Mouse (Mus musculus) mesoderm, embryonic 11.5 days (tissue): ENCODE data around the gene Zbtb40.

ENCODE experiments used
- DNase-seq: peaks from one replicate; pipeline ENCODE4 v3.0.0-alpha.2; 2012; ENCODE audit warnings: low read depth, low spot score

The Zbtb40 gene

DNA sequence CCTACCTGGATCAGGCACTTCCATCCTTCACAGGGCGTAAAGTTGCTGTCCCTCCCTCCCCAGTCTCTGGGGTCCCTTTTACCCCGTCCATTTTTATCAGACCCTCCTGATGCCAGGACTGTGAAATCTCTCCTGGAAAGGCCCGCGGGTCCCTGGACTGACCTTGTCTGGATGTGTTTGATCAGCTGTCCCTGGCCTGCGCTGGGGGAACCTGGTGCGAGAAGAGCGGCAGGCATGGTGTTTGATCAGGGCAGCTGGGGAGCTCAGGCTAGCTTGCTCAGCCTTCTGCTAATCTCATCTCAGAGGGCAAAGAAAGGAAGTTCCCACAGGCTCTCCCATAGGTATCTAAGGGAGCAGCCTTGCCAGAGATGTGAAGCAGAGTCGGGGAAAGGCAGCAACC lies 71.4 kb downstream of the Zbtb40 start:
- no peak for DNase-seq

DNA sequence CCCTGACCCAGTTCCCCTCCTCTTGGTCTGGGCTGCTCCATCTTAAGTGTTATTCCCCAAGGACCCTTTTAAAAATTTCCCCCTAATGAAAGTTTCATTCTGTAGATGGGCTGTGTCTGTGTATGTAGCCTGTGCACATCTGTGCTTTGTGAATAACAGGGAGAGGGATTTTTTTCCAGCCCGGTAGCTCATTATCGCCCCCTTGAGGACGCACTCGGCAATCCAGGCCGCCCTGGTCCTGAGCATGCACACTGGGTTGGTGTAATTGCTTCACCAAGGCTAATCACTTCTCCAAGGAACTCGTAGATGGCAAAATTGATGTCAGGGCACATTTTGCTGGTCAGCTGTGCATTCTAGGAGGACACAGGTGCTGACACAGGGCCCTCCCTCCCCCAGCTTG lies 77.7 kb downstream of the Zbtb40 start:
- peak; percentile 72 for DNase-seq

DNA sequence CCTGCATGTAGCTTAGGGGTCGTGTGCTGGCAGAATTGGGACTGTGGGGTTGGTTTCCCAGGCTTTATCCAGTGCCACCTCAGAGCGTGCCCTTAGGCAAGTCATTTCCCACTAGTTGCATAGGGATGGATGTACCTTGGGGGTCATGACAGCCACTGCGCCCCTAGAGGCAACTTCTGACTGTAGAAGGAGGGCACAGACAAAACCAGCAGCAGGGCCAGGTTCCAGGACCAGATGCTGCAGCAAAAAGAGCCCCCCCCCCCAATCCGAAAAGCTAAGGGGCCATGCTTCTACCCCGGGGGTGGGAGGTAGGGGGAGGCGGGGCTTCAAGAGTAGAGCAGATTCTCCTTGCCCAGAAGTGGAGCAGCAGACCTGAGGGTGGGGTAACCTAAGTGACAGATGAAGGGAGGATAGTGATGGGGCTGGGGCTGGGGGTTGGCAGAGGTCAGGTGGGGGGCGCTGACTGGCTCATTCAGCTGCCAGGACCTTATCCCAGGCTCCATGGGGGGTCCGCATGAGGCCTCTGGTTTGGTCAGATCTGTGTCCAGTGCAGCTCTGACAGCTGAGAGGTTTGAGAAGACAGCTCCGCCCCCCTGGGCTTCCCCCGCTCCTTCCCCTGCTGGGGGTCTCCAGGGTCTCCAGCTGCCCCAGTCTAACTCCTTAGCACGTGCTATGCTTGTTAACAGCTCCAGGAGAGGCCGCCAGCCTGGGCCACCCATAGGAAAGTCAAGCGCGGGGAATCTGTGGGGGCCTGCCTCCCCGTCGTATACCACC lies 78.9 kb downstream of the Zbtb40 start:
- no peak for DNase-seq

DNA sequence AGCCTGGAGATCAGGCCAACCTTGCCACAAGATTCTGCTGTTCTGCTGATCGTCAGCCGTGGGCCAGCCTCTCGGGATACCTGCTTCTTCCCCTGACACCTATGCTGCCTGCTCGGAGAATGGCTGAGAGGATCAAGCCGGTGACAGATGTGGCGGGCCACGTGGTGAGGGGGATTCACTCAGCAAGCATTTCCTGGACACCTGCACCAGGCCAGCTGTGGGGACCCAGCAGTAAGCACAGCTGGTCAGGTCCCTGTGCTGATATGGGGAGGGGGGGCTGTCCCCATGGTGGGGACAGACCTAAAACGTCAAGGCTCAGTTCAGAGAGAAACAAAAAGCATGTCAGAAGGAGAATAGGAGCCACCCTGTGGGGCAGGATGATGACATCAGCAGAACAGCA lies 79.5 kb downstream of the Zbtb40 start:
- DNase-seq: no peak

DNA sequence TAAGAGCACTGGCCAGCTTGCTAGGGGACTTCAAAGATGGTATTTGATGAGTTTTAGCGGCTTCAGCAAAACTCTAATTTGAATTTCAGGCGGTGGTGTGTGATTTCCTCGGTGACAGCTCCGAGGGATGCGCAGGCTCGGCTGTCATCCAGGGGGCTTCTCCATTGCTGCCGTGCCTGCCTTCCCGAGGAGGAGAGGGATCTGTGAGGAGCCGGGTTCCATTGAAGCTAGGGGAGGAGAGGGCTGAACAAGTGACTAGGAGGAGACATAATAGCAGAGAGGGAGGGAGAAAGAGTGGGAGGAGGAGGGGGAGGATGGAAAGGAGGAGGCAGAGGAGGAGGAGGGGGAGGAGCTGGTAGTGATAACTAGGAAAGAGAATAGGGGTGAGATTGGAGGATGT lies 81.1 kb downstream of the Zbtb40 start:
- DNase-seq: no peak

DNA sequence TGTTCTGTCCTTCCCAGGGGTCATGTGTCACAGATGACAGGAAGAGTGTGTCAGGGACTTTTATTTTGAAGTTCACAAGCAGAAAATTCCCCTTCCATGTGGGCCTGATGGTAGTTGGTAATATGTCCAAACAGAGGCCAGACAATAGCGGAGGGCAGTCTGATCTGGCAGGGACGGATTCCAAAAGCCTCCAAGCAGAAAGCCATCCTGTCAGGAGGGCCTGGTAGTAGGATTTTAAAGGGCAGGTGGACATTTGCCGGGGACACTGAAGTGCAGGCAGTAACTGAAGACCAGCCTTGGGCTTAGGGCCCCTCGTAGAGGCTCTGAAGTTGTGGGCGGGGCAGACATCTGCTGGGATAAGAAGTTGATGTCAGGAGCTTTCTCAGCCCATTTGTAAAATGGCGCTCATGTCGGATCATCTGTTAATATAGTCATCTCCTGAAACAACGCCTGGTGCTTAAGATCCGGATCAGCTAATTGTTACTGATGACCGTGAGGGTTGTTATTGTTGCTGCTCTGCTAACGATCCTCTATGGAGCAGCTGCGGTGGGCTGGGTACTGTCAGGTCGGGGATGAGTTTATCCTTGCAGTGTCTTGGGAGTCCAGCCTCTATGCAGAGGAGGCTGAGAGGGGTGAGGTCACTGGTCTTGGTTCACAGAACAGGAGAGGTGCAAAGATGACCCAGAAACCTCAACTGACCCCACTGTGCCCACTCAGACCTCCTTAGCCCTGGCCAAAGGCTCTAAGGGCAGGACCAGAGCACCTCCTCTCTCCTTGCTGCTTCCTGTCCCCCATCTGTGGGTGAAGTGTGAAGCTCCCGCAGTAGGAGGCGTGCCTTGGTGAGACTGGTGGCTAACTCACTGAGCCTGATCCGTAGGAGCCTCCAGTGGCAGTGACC lies 81.9 kb downstream of the Zbtb40 start:
- DNase-seq: no peak

DNA sequence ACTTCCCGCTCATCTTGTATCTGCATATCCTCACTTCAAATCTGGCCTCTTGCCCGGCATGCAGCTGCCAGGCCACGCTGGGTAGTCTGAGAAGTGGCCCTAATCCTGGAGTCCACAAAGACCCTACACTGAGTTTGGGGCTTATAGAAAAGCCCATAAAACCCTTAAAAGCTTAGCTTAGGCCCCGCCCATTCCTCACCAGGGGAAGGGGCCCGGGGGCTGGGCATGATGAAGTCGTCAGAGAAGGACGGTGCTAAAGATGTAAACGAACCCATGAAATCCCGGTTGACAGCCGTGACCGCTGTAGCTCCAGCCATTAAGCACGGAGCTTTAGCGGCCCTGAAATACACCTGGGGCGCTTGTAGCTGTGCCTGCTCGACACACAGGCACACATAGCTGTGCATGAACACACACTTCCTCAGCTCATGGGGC lies 83.6 kb downstream of the Zbtb40 start:
- DNase-seq: peak; percentile 36

DNA sequence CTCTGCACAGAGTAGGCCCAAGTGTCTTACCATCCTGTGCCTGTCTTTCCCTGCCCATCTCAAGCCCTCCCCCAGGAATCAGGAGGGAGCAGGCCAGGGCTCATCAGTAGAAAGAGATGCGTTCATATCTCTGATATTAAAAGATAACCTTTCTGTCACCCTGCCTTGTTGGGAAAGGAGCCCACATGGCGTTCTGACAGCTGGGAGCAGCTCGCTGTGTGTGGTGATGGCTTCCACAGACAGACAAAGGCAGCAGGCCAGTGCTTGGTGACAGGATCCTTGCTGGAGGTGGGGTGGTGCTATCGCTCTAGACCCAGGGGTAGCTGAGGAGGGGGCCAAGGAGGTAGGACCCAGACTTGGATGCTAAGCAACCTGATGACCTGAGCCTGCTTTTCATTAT lies 86.2 kb downstream of the Zbtb40 start:
- DNase-seq: no peak

DNA sequence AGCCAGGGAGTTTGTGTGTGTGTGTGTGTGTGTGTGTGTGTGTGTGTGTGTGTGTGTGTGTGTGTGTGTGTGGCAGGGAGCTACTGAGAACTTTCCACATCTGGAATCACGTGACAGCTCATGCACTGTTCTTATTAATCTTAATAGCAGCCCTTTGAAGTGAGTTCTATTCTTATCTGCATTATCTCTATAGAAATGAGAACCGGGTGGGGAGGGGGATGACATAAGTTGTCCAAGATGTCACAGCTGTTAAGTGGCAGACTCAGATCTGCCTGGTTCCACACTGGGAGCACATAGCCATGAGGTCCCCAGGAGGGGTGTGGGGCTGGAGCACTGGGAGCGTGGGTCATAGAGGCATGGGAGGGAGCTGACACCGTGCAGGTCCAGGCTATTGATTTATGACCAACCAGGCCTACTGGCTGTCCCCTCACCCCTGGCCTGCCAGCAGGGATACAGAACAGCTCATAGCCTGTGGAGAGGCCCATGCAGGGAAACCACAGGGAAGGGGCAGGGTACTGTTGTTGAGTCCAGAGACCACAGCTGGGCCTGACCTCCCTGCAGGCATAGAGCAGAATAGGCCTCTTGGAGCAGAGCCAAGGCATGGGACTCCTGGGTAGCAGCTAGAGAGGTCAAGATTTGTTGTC lies 86.8 kb downstream of the Zbtb40 start:
- DNase-seq: peak; percentile 50

DNA sequence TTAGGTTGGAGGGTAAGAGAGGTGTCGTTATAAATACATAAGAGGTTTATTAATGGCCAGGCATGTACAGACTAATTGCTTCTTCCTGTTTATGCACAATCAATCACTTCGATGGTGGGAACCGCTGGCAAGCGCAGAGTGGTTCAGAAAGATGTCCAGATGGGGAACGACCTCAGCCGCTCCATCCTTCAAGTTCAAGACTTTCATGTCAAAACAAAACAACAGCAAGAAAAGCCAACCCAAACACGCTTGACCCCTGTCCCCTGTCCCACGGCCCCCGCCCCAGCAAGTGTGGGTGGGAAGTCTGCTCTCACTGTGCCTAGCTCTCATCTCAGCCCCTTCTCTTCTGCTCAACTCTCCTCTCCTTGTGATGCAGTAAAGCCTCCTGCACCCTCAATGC lies 88.0 kb downstream of the Zbtb40 start:
- DNase-seq: no peak

DNA sequence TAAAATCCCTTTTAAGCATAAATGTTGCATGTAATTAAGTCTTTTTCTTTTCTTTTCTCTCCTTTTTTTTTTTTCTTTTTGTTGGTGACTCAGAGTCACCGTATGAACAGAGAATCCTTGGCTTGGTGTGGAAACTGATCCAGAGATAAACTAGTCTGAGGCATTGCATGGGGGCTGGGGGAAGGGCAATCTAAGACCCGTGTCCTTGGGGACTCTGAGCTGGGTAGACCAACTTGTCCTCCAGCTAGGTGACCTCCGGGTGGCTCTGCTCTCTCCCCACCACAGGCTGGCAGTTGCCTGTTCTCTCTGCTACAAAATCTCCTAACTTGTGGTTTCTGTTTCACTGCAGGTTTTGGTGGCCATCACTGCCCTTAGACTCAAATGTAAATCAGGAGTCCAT lies 88.5 kb downstream of the Zbtb40 start:
- DNase-seq: no peak

DNA sequence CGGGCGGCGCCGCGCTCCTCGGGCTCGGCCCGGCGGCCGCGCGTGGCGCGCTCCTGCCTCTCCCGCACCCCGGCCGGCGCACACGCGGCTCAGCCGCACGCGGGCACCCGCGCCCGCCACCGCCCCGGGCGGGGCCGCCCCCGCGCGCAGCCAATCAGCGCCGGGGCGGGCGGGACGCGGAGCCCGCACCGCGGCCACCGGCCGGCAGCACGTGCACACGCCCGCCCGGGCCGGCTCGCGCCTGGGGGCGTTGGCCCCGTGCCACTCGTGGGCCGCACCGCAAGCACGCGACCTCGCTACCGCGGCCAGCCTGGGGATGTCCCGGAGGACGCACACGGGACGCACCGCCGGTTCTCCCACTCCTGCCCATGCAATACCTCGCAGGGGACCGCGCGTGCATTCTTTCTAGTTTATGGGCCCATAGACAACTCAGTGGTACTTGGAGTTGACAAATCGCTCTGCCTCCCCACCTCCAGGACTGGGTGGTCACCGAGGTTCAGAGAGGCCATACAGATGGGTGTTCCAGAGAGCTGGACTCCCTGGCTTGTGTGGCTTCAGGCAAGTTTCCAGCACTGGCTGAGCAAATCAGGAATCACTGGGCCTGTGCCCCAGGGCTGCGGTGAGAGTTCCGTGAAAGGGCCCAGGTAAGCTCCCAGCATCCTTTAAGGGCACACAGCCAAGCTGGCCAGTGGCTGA lies 91.7 kb downstream of the Zbtb40 start, which contains the start of gene Epha8:
Gene Epha8 (minus strand): TSS at position 66 of the 696 bp plus-strand sequence.
- DNase-seq: no peak

DNA sequence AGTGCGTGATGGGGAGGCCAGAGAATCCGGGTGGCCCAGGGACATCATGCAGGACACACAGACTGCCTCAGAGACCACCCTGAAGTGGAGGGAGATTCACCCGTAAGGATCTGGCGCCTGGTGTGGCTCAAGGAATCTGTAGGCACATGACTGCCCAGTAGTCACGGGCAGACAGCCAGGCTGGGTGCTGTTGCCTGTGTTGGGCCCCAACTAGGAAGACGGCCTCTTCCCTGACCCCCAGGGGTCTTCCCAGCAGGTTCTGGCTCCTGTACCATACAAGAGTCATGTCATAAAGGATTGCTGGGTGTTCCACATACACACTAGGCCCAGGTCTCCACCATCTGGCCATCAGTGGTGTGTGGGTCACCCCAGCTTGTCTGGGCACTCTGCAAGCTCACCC lies 94.0 kb downstream of the Zbtb40 start:
- no peak for DNase-seq

DNA sequence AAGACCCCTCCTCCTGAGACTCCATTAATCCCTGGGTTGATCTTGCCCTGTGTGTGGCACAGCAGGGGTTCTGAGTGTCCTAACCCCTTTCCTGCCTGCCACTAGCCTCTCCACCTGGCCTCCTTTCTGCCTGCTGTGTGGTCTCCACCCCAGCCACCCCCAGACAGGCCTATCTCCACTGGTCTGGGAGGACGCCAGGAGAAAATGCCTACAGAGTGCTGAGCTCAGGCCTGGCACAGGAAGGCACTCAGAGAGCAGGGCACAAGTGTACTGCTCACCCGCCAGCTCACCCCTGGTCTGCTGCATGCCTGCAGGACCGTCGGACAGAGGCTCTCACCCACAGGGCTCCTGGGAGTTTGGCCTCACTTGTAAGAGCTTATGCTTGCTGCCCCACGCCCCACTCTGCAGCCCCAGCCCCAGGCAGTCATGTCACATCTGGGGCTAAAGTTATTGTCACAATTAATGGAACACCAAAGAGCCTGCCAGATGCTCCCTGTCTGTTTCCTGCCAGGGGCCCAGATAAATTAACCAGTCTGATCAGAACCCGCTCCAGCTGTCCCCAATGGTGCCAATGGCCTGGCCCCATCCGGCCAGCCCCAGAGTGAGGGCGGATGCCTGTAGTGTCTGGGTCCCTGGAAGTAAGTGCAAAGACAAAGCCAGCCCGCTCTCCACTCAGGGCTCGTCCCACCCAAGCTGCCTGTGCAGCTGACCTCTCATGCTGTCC lies 99.2 kb downstream of the Zbtb40 start:
- DNase-seq: no peak

DNA sequence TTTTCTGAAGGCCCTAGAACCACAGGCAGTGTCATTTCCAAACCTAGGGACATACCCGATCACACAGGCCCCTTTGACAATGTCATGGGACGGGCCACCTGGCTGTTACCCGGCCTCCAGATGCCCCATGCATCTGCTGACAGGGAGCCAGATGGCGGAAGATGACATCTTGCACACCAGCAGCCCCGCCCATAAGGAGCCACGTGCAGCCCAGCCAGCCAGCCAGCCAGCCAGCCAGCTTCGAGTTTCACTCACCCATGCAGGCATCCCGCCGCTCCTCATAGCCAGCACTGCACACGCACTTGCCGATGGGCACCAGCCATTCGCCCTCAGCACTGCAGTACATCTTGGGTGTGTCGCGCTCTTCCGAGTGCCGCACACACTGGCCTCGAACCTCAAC lies 103.2 kb downstream of the Zbtb40 start:
- DNase-seq: no peak

DNA sequence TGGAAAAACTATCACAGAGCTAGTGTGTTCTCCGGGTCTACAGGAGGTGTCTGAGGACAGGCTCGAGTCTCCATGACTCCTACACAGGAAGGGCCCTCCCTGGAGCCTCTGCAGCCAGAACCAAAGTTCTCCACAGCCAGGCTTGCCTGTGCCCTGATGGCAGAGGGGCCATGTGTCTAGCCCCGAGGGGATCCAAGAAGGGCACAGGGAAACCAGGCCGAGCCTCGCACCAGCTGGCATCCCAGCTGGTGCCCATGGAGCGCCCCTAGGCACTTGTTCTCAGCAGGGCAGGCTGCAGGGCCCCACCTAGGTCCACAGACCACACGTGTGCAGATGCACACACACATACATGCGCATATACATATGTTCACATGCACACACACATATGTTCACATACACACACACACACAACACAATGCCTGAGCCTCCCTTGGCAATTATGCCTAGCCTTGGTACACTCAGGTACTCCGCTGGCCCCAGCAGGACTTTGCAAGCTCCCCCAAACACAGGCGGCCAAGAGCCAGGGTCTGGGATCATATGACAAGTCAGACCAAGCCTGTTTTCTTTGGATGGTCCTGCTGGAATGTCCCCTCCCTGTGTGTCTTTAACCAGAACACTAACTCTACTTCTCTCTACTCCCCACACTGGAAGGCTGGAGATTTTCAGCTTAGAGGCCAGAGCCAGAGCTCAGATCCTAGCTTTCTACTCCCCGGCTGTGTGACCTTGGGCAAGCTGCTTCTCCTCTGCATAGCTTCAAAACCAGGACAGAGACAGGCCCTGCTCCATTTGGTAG lies 103.8 kb downstream of the Zbtb40 start:
- no peak for DNase-seq

DNA sequence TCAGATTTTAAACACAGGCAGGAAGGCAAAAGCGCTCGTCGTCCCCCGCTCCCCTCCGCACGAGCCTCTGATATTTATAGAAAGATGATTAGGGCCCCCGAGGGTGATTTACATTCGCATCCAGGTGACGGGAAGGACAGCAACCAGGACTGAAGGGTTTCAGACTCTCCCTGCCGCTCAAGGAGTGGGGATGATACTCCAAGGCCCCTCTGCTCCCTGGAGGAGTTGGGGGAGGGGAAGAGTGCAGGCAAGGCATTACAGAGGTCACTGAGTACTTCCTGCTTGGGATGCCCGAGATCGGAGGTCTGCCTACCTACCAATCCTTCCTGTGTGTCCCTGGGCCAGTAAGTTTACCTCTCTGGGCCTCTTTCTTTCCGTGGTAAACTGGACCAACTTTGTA lies 105.4 kb downstream of the Zbtb40 start:
- DNase-seq: no peak

DNA sequence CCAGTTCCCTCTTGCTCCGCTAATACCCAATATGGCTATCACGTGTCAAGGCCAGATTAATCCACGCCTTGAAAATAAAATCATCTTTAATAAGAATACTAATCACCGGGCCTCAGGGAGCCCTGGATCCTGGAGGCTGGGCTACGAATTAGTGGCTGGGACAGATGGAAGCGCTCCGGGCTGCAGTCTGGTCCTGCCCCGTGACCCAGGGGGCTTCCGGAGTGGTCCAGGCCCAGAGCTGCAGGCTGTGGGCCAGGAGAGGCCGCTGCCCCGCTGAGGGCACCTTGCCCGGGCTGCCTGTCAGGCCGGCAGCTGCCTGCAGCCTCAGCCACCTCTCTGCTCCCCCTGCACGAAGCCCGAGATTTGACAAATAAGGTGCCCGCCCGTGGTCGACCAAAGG lies 105.8 kb downstream of the Zbtb40 start:
- DNase-seq: no peak

DNA sequence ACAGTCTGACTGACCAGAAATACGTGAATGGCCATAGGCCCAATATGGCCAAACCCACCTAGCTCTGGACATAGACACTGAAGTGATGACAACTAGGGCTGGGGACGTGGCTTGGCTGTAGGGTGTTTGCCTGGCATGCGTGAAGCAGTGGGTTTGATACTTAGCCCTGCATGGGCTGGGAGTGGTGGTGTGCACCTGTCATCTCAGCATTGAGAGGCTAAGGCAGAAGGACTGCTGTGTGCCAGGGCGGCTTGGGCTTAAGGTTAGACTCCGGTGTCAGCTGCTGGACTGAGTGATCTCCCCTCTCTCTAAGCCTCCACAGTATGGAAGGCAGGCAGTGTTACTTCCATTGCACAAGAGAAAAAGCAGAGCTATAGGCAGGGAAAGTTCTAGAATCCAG lies 110.7 kb downstream of the Zbtb40 start:
- no peak for DNase-seq

DNA sequence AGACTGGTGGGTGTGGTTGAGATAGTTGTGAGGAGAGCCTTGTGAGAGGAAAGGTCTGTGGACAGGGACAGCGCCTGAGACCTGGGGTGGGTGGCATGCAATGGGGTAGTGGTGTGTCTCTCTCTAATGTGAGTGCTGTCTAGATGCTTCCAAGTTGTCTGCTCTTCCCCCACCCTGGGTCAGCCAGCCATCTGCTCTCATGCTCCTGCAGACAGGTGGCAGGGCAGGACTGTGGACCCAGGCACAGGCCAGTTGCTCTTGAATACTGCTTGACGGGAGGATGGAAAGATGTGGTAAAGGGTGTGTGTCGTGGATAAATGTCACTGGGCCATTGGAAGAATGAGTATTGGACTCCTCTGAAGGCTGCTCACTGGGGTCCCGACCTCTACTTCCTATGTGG lies 111.3 kb downstream of the Zbtb40 start:
- no peak for DNase-seq
